Mouse (Mus musculus) brain, embryonic 14.5 days (tissue): ENCODE results near the gene Ppp1r26. TPM values are rescaled to one million over a fixed set of nuclear protein-coding genes. Genes with fewer than 3 reads are reported as not detected.

Experiments
- DNase-seq: peaks from one replicate; pipeline ENCODE4 v3.0.0-alpha.2; 2011; ENCODE audit warnings: low read depth
- CTCF ChIP-seq: fragments of 200-500 bp; IDR thresholded peaks from 2 replicates; pipeline ENCODE4 v1.5.1; 2012; ENCODE audit warnings: inconsistent platforms, mild to moderate bottlenecking, moderate library complexity, borderline replicate concordance; ENCODE audit not compliant: insufficient read depth, insufficient read length; ENCODE audit errors: extremely low read depth
- POLR2A ChIP-seq: fragments of 200-500 bp; IDR thresholded peaks from 2 replicates; pipeline ENCODE4 v1.6.1; 2012; ENCODE audit warnings: mild to moderate bottlenecking, inconsistent platforms, borderline replicate concordance; ENCODE audit not compliant: poor library complexity, insufficient read depth, insufficient read length, severe bottlenecking; ENCODE audit errors: extremely low read depth
- polyA plus RNA-seq: library from polyadenylated mRNA; depleted of rRNA; stranded (reverse); fragments of >200 nt; gene quantifications from 2 replicates; pipeline ENCODE4 v1.2.3, GENCODE M21; 2012; rRNA removed

Ppp1r26 gene
- 18.9 and 28.3 TPM in 2 replicates for polyA plus RNA-seq

GRCm38 (mm10) chr2:28446515-28447314, at the start of gene Ppp1r26:
Gene Ppp1r26, plus strand, starts transcription at chr2:28446800.
- DNase-seq: peak; percentile 69

GRCm38 (mm10) chr2:28396928-28397327, 49.7 kb upstream of the Ppp1r26 start:
- TF ChIP-seq CTCF: no peak
- no peak for TF ChIP-seq POLR2A
- DNase-seq: no peak

More at GRCm38 (mm10) chr2:28446515-28447314, at the start of gene Ppp1r26:
- TF ChIP-seq POLR2A: peak; percentile 61
- no peak for TF ChIP-seq CTCF

GRCm38 (mm10) chr2:28397417-28398119, 49.0 kb upstream of the Ppp1r26 start:
- no peak for TF ChIP-seq POLR2A
- TF ChIP-seq CTCF: no peak
- DNase-seq: peak; percentile 79

- no peak for TF ChIP-seq CTCF
- no peak for TF ChIP-seq POLR2A
- peak; percentile 65 for DNase-seq
These were observed 45.0 kb upstream of the Ppp1r26 start for GRCm38 (mm10) chr2:28401647-28402046.

DNA sequence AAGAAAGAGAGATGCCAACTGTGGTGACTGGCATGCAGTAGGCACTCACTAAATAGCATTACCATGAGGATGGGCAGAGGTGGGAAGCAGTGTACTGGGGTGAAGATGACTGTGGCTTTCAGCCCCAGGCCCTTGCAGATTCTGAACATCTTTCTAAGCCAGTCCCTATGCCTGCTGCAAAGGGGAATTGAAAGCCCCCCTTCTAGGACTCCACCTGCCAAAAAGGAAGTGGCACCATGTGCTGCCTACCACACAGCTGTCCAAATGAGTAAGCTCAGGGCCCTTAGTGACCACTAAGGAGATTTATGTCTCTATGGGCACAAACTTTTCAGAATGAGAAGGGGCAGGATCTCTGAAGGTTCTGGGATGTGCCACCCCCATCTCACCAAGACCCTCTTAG, 44.5 kb upstream of the Ppp1r26 start:
- no peak for DNase-seq

GRCm38 (mm10) chr2:28407796-28408195, 38.8 kb upstream of the Ppp1r26 start:
- no peak for DNase-seq
- no peak for TF ChIP-seq CTCF
- TF ChIP-seq POLR2A: no peak

More for the DNA sequence above, 44.5 kb upstream of the Ppp1r26 start:
- TF ChIP-seq POLR2A: no peak
- no peak for TF ChIP-seq CTCF

GRCm38 (mm10) chr2:28409144-28409543, 37.5 kb upstream of the Ppp1r26 start:
- peak; percentile 45 for DNase-seq
- TF ChIP-seq CTCF (no peak), POLR2A (no peak)

- TF ChIP-seq POLR2A (no peak), CTCF (no peak)
- DNase-seq: peak; percentile 59
These were observed 37.0 kb upstream of the Ppp1r26 start for GRCm38 (mm10) chr2:28409566-28409965.

DNA sequence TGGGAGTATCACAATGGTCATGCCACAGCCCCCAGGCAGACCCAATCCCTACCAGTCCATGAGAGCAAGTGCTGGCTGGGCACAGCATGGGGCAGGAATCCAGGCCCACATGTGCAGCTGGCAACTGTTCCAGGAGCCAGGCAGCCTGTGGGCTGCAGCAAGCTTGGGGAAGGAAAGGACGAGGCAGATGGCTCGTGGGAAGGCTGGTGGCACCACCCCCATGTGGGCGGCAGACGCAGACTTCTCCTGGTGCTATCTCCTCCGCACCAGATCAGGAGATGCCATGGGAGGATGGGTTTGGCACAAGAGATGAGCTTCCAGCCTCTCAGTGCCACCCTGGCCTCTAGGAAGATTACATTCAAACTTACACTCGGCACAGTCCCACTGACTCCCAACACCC, 33.7 kb upstream of the Ppp1r26 start:
- DNase-seq: peak; percentile 64
- TF ChIP-seq POLR2A: no peak
- no peak for TF ChIP-seq CTCF

- no peak for DNase-seq
- TF ChIP-seq POLR2A (no peak), CTCF (no peak)
These were observed 32.4 kb upstream of the Ppp1r26 start for GRCm38 (mm10) chr2:28414116-28414756.

- no peak for DNase-seq
- no peak for TF ChIP-seq POLR2A
- no peak for TF ChIP-seq CTCF
These were observed 31.9 kb upstream of the Ppp1r26 start for GRCm38 (mm10) chr2:28414757-28415137.
